Mouse (Mus musculus): ENCODE measurements around the gene Ccdc73.
"Not testable (repeated sequence)": the region's sequence is repeated elsewhere in the genome, so short reads cannot be mapped to it uniquely, and the experiment has no call there.

The Ccdc73 gene

GRCm38 (mm10) chr2:104867282-104867855 lies at the start of gene Ccdc73:
Gene Ccdc73 (plus strand): TSS chr2:104867805.
- no peak for DNase-seq (ENCODE audit: low read depth in 2 of 2, low spot score in 2 of 2)

- DNase-seq (ENCODE audit: low read depth in 2 of 2, low spot score in 2 of 2) = not testable (repeated sequence)
Observed at GRCm38 (mm10) chr2:104818763-104819162, 48.8 kb upstream of the Ccdc73 start.

- no peak for DNase-seq (ENCODE audit: low read depth in 2 of 2, low spot score in 2 of 2)
Observed at GRCm38 (mm10) chr2:104826191-104826590, 41.4 kb upstream of the Ccdc73 start.

GRCm38 (mm10) chr2:104832486-104832885 lies 35.1 kb upstream of the Ccdc73 start:
- no peak for DNase-seq (ENCODE audit: low read depth in 2 of 2, low spot score in 2 of 2)

GRCm38 (mm10) chr2:104840974-104841373 lies 26.6 kb upstream of the Ccdc73 start:
- DNase-seq (ENCODE audit: low read depth in 2 of 2, low spot score in 2 of 2) = no peak

- no peak for DNase-seq (ENCODE audit: low read depth in 2 of 2, low spot score in 2 of 2)
Observed at GRCm38 (mm10) chr2:104841736-104842135, 25.9 kb upstream of the Ccdc73 start.

GRCm38 (mm10) chr2:104842559-104842958 lies 25.0 kb upstream of the Ccdc73 start:
- no peak for DNase-seq (ENCODE audit: low read depth in 2 of 2, low spot score in 2 of 2)

GRCm38 (mm10) chr2:104846638-104847414 lies 20.8 kb upstream of the Ccdc73 start:
- DNase-seq (ENCODE audit: low read depth in 2 of 2, low spot score in 2 of 2) = no peak

- DNase-seq (ENCODE audit: low read depth in 2 of 2, low spot score in 2 of 2) = peak; percentile 16 to 23
Observed at GRCm38 (mm10) chr2:104847645-104848044, 20.0 kb upstream of the Ccdc73 start.

- DNase-seq (ENCODE audit: low read depth in 2 of 2, low spot score in 2 of 2) = peak; percentile 16 to 30
Observed at GRCm38 (mm10) chr2:104848235-104849161, 19.1 kb upstream of the Ccdc73 start.

- peak; percentile 26 to 41 for DNase-seq (ENCODE audit: low read depth in 2 of 2, low spot score in 2 of 2)
Observed at GRCm38 (mm10) chr2:104849276-104849990, 18.2 kb upstream of the Ccdc73 start, which contains the start of gene Prrg4. Gene Prrg4 (minus strand): TSS chr2:104849876.

GRCm38 (mm10) chr2:104849991-104850359 lies 17.6 kb upstream of the Ccdc73 start:
- DNase-seq (ENCODE audit: low read depth in 2 of 2, low spot score in 2 of 2) = no peak

- DNase-seq (ENCODE audit: low read depth in 2 of 2, low spot score in 2 of 2) = no peak
Observed at GRCm38 (mm10) chr2:104851686-104852085, 15.9 kb upstream of the Ccdc73 start.

- DNase-seq (ENCODE audit: low read depth in 2 of 2, low spot score in 2 of 2) = no peak
Observed at GRCm38 (mm10) chr2:104852546-104852945, 15.1 kb upstream of the Ccdc73 start.

GRCm38 (mm10) chr2:104854836-104855235 lies 12.8 kb upstream of the Ccdc73 start:
- DNase-seq (ENCODE audit: low read depth in 2 of 2, low spot score in 2 of 2) = no peak

- DNase-seq (ENCODE audit: low read depth in 2 of 2, low spot score in 2 of 2) = no peak
Observed at GRCm38 (mm10) chr2:104855732-104856131, 11.9 kb upstream of the Ccdc73 start.

GRCm38 (mm10) chr2:104856218-104856617 lies 11.4 kb upstream of the Ccdc73 start:
- DNase-seq (ENCODE audit: low read depth in 2 of 2, low spot score in 2 of 2) = no peak

- not testable (repeated sequence) for DNase-seq (ENCODE audit: low read depth in 2 of 2, low spot score in 2 of 2)
Observed at GRCm38 (mm10) chr2:104858083-104858482, 9.5 kb upstream of the Ccdc73 start.

- no peak for DNase-seq (ENCODE audit: low read depth in 2 of 2, low spot score in 2 of 2)
Observed at GRCm38 (mm10) chr2:104859060-104859459, 8.5 kb upstream of the Ccdc73 start.

- no peak for DNase-seq (ENCODE audit: low read depth in 2 of 2, low spot score in 2 of 2)
Observed at GRCm38 (mm10) chr2:104860426-104860825, 7.2 kb upstream of the Ccdc73 start.
